Mouse (Mus musculus): ENCODE measurements around the gene Brd3. TPM values are rescaled to one million over a fixed set of nuclear protein-coding genes. Genes with fewer than 3 reads are reported as not detected.
A peak's percentile ranks its signal among the peaks of the same experiment; 100 is the strongest.
"Not testable (repeated sequence)": the region's sequence is repeated elsewhere in the genome, so short reads cannot be mapped to it uniquely, and the experiment has no call there.

Gene Brd3
- polyA plus RNA-seq, 1 experiment from 2014 or later: 98.6 TPM

DNA sequence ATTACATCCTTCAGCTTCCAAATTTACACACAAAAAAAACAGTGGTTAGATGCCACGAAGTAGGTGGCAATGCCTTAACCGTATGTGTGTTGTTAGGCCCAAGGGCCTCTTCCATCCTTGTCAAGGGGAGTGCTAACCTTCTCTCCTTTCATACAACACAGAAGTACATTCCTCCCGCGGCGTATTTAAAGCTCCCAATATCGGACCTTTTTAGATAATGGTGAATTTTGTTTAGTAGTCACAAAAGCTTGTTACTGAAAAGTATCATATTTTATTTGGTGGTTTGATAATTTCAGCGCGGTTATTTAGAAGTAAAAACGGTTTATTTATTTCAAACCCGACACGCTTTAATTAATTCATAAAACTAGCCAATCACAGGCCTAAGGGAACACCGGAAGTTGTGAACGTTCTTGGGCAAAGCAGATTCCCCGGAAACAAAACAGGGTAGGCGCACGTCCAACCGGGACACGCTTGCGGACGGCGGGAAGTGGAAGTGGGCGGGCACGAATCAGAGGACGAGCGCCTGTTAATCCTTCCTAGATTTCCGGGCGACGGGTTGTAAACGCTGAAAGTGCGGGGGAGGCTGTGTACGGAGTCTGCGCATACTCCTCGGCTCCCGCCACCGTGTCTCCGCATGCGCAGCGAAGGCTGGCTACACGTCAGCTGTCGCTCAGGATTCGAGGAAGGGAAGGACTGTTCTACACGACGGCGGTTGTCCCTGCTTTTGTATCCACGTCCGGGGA, 32.5 kb upstream of the Brd3 start:
- Histone ChIP-seq H3K9me3 (replicated peaks) (no peaks in the 10 kb centered on the region), H3K27ac (replicated peaks) (peak overlapping the region; percentile 85), H3K4me1 (peaks cover 21% of the 10 kb centered on the region), H3K27me3 (replicated peaks) (no peaks in the 10 kb centered on the region), H3K4me2 (peak overlapping the region; percentile 61), H3K9ac (replicated peaks) (peak overlapping the region; percentile 50), H3K4me3 (replicated peaks) (peak overlapping the region; percentile 46), H3K36me3 (peaks cover 15% of the 10 kb centered on the region)
- peak; percentile 97 for ATAC-seq (ENCODE audit: low FRiP score)
- under 1% methylated on average over 46 of the region's 46 CpGs for WGBS

DNA sequence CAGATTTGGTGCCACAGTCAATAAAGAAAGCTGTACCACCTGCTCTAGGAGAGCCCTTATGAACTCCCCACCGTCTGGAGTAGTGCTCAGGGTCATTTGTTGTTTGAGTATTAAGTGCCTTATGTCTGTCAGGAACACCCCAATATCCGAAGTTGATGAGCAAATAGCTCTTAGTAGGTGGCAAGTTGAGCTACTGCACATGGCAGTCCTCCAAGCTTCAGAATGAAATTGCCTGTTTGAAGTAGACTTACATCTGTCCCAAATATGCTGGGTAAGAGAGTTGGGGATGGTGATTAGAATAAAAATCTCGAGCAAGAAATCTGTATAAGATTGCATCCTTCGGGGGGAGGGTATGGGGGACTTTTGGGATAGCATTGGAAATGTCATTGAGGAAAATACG, 31.9 kb upstream of the Brd3 start:
- H3K9me3 ChIP-seq (replicated peaks): no peaks in the 10 kb centered on the region
- H3K9ac ChIP-seq (replicated peaks): peak overlapping the region; percentile 43
- peak overlapping the region; percentile 85 for H3K27ac ChIP-seq (replicated peaks)
- H3K27me3 ChIP-seq (replicated peaks): no peaks in the 10 kb centered on the region
- peak overlapping the region; percentile 61 for H3K4me2 ChIP-seq
- WGBS: 18% methylated on average over 5 of the region's 5 CpGs
- peak overlapping the region; percentile 46 for H3K4me3 ChIP-seq (replicated peaks)
- peaks cover 21% of the 10 kb centered on the region for H3K36me3 ChIP-seq
- peaks cover 21% of the 10 kb centered on the region for H3K4me1 ChIP-seq
- ATAC-seq (ENCODE audit: low FRiP score): no peak

DNA sequence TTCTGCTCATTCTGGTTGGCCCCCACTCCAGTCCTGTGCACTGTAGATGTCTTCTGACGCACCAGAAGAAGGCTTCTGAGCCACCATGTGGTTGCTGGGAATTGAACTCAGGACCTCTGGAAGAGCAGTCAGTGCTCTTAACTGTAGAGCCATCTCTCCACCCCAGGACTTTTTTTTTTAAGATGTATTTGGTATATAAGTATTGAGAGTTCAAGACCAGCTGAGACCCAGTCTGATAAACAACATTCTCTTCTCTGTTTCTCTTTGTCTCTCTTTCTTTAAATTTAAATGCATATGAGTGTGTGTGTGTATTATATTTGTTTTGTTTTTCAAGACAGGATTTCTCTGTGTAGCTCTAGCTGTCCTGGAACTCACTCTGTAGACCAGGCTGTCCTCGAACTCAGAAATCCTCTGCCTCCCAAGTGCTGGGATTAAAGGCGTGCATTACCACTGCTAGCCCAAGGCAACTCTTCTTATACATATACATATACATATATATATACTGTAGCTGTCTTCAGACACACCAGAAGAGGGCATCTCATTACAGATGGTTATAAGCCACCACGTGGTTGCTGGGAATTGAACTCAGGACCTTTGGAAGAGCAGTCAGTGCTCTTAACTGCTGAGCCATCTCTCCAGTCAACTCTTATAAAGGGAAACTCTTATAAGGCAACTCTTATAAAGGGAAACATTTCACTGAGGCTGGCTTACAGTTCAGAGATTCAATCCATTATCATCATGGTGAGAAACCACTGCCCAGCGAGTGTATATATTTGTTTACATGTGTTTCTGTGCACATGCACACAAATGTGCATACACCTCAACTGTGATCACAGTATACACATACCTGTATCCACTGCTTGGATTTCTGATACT, 31.2 kb upstream of the Brd3 start:
- not testable (repeated sequence) for H3K9me3 ChIP-seq (replicated peaks); H3K27me3 ChIP-seq (replicated peaks); ATAC-seq (ENCODE audit: low FRiP score)
- Histone ChIP-seq H3K4me3 (replicated peaks) (peak overlapping the region; percentile 46), H3K9ac (replicated peaks) (peak overlapping the region; percentile 43), H3K4me2 (peak overlapping the region; percentile 61), H3K36me3 (peaks cover 28% of the 10 kb centered on the region), H3K27ac (replicated peaks) (peak overlapping the region; percentile 85), H3K4me1 (peaks cover 21% of the 10 kb centered on the region)
- WGBS: 65% methylated on average over 5 of the region's 5 CpGs

DNA sequence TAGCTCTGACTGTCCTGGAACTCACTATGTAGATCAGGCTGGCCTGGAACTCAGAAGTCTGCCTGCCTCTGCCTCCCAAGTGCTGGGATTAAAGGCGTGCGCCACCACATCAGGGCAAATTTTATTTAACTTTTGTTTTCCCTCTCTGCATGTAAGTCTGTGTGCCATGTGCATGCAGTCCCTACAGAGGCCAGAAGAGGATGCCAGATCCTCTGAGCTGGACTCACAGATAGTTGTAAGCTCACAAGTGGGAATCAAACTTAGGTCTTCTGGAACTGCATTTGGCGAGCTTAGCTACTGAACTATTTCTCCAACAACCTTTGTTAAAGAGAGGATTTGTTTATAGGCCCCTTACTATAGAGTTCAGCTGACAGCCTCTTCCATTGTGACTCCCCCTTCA, 10.8 kb upstream of the Brd3 start:
- Histone ChIP-seq H3K4me1 (peaks cover 31% of the 10 kb centered on the region), H3K36me3 (peaks cover 44% of the 10 kb centered on the region), H3K4me3 (replicated peaks) (no peak overlapping the region), H3K27ac (replicated peaks) (no peak overlapping the region), H3K9me3 (replicated peaks) (no peaks in the 10 kb centered on the region), H3K9ac (replicated peaks) (no peak overlapping the region), H3K4me2 (no peak overlapping the region), H3K27me3 (replicated peaks) (no peaks in the 10 kb centered on the region)
- 97% methylated on average over 3 of the region's 3 CpGs for WGBS
- ATAC-seq (ENCODE audit: low FRiP score): no peak

DNA sequence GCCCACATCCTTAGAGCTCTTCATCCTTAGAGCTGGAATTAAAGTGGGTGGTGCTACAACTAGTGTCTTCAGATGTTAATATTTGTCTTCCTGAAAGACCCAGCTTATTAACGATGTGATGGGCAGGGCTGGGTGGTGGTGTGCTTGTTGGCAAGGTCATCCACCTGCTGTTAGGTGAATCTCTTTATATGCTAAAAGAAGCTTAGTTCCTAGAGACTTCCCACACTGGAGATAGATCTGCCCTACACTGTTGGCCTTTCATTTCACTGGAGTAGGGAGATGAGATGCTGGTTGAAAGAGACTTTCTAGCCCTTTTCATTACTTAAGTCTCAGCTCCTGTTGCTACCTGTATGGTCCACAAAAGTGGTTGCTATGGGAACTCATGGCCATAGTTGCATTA, 8.8 kb upstream of the Brd3 start:
- no peaks in the 10 kb centered on the region for H3K27me3 ChIP-seq (replicated peaks)
- 15% methylated on average over 1 of the region's 1 CpGs for whole genome bisulfite sequencing
- H3K9me3 ChIP-seq (replicated peaks): no peaks in the 10 kb centered on the region
- peak overlapping the region; percentile 79 for H3K4me2 ChIP-seq
- peak overlapping the region; percentile 82 for H3K9ac ChIP-seq (replicated peaks)
- peak overlapping the region; percentile 95 for H3K4me3 ChIP-seq (replicated peaks)
- no peak for ATAC-seq (ENCODE audit: low FRiP score)
- H3K4me1 ChIP-seq: peaks cover 31% of the 10 kb centered on the region
- H3K27ac ChIP-seq (replicated peaks): no peak overlapping the region
- peaks cover 27% of the 10 kb centered on the region for H3K36me3 ChIP-seq

DNA sequence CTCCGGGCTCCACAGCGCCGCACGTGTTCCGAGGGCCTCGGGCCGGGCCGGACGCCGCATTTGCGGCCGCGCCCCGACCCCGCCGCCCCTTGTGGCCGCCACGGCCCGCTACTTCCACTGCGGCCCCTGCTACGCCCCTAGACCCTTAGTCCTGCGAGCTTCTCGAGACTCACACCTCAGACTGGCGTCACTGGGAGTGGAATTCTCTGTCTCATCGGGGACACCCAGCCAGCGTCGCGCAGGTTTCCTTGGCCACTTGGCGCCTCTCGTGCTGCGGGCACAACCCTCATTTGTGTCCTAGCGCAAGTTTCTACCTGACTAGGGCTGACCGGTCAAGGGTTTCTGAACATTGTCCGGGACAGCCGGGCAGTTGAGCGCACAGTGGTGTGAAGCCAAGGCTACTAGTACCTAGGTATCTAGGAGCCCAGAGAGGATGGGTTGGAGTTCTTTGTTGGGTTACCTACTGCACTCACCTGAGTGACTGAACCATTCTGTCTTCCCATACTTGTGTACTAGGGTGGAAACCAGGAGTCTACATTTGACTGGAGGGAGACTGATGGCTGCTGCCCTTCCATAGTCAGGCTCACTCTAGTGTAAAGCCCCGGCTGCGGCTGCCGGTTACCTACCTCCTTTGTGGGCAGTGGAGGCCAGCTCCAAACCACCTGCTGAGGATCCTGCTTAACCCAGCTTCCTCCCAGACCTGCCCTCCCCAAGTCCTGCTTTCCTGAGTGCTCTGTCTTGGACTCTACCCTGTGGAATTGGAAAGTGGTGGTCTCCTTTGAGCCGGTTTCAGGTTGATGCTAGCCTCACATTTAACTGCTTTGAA, 8.1 kb upstream of the Brd3 start:
- Histone ChIP-seq H3K27me3 (replicated peaks) (no peaks in the 10 kb centered on the region), H3K9ac (replicated peaks) (peak overlapping the region; percentile 82), H3K4me3 (replicated peaks) (peak overlapping the region; percentile 95), H3K9me3 (replicated peaks) (no peaks in the 10 kb centered on the region), H3K4me1 (peaks cover 31% of the 10 kb centered on the region), H3K4me2 (peak overlapping the region; percentile 79), H3K27ac (replicated peaks) (peak overlapping the region; percentile 93), H3K36me3 (peaks cover 20% of the 10 kb centered on the region)
- ATAC-seq (ENCODE audit: low FRiP score): peak; percentile 46; the same call in 1 of the 2 replicates
- WGBS: under 1% methylated on average over 36 of the region's 40 CpGs

DNA sequence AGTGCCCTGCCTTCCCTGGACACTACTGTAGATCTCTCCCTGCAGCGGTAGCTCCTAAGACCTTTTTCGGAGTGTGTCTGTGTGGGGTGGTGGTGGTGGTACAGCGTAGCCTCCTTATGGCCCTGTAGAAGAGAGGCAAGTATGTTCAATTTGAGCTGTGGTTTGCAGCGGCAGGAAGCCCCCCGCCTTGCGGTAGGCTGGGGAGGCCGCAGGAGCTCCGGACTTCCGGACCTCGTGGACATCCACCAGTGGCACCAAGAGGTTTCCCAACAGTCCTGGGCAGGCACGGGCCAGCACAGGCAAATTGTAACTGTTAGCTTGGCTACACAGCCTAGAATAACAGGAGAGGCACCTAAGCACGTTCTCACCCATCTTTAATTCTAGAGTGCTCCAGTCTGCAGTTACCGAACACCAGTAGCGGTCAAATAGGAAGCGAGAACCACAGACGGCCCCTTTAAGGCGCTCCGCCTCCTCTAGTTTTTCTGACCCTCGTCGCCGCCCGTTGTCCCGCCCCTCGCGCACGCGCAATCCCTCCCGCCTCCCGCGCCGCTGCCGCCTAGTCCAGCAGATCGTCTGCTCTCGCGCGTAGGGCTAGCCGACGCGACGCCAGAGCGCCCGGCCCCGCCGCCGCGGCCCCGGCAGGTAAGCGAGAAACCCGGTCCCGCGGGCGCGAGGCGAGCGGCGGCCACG, 7.3 kb upstream of the Brd3 start, which contains the start of gene Wdr5:
TSS of gene Wdr5 (plus strand) at position 519 of the 690 bp plus-strand sequence.
- ATAC-seq (ENCODE audit: low FRiP score): peak; percentile 91
- Histone ChIP-seq H3K27ac (replicated peaks) (peak within 1 kb of the TSS; percentile 93), H3K4me2 (peak within 1 kb of the TSS; percentile 79), H3K36me3 (peaks cover 12% of the 10 kb centered on the region), H3K9me3 (replicated peaks) (no peaks in the 10 kb centered on the region), H3K27me3 (replicated peaks) (no peaks in the 10 kb centered on the region), H3K4me1 (peaks cover 31% of the 10 kb centered on the region), H3K9ac (replicated peaks) (peak within 1 kb of the TSS; percentile 82), H3K4me3 (replicated peaks) (peak within 1 kb of the TSS; percentile 95)
- under 1% methylated on average over 57 of the region's 57 CpGs for WGBS

DNA sequence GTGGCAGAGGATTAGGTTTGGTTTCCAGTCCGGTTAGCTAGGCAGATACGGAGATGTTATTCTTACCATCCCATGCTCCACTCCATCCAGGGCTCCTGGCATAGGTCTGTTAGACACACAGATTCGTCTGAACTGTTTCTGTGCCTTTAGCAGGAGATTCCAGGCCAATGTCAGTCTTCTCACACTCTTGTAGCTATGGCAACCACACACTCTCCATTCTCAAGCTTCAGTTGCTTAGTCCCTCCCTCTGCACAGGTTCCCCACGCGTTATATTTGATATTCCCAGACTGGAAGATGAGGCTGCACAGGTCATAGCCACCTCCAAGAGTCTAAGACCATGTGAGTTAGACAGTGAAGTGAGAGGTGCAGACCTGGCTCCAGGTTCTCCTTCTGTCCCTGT, 6.4 kb upstream of the Brd3 start:
- WGBS: 79% methylated on average over 5 of the region's 5 CpGs

DNA sequence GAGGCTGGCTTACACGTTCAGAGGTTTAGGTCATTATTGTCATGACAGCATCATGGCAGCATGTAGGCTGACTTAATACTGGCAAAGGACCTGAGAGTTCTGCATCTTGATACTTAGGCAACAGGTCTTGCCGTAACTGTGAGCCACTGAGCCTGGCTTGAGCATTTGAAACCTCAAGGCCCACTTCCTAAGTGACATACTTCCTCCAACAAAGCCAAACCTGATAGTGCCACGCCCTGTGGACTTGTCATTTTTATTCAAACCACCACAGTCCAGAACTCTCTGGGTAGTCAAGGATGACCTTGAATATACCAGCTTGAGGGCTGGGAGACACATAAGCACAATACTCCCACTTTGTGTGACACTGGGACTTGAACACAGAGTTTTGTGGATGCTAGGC, 5.4 kb upstream of the Brd3 start:
- H3K9ac ChIP-seq (replicated peaks): no peak overlapping the region
- H3K4me3 ChIP-seq (replicated peaks): no peak overlapping the region
- no peaks in the 10 kb centered on the region for H3K36me3 ChIP-seq
- H3K4me1 ChIP-seq: peaks cover 31% of the 10 kb centered on the region
- H3K9me3 ChIP-seq (replicated peaks): no peaks in the 10 kb centered on the region
- H3K27me3 ChIP-seq (replicated peaks): no peaks in the 10 kb centered on the region
- ATAC-seq (ENCODE audit: low FRiP score): no peak
- 96% methylated on average over 3 of the region's 3 CpGs for WGBS
- H3K4me2 ChIP-seq: no peak overlapping the region
- no peak overlapping the region for H3K27ac ChIP-seq (replicated peaks)

More for the DNA sequence above, 6.4 kb upstream of the Brd3 start:
- peak overlapping the region; percentile 82 for H3K9ac ChIP-seq (replicated peaks)
- peaks cover 4% of the 10 kb centered on the region; the same call in 1 of the 2 replicates for H3K36me3 ChIP-seq
- peak overlapping the region; percentile 95 for H3K4me3 ChIP-seq (replicated peaks)
- H3K27me3 ChIP-seq (replicated peaks): no peaks in the 10 kb centered on the region
- no peak for ATAC-seq (ENCODE audit: low FRiP score)
- H3K9me3 ChIP-seq (replicated peaks): no peaks in the 10 kb centered on the region
- H3K4me2 ChIP-seq: peak overlapping the region; percentile 79
- H3K27ac ChIP-seq (replicated peaks): peak overlapping the region; percentile 93
- H3K4me1 ChIP-seq: peaks cover 31% of the 10 kb centered on the region

DNA sequence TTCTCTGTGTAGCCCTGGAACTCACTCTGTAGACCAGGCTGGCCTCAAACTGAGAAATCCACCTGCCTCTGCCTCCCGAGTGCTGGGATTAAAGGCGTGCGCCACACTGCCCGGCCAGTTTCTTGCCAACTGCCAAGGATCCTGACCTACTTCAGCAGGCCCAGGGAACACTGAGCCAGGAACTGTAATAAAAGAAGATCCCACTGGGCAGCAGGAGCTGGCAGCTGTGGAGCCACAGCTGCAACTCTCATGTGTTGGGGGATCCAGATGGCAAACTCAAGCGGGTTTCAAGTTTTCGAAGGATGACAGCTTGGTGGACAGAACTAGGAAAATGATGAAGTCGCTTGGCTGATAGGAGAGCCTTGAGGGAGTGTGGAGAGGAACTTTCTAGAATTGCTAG, 3.2 kb upstream of the Brd3 start:
- Histone ChIP-seq H3K27ac (replicated peaks) (no peak overlapping the region), H3K4me1 (peaks cover 13% of the 10 kb centered on the region), H3K4me3 (replicated peaks) (no peak overlapping the region), H3K4me2 (no peak overlapping the region), H3K9ac (replicated peaks) (no peak overlapping the region), H3K9me3 (replicated peaks) (no peaks in the 10 kb centered on the region), H3K36me3 (no peaks in the 10 kb centered on the region), H3K27me3 (replicated peaks) (no peaks in the 10 kb centered on the region)
- WGBS: 92% methylated on average over 7 of the region's 7 CpGs
- no peak for ATAC-seq (ENCODE audit: low FRiP score)

DNA sequence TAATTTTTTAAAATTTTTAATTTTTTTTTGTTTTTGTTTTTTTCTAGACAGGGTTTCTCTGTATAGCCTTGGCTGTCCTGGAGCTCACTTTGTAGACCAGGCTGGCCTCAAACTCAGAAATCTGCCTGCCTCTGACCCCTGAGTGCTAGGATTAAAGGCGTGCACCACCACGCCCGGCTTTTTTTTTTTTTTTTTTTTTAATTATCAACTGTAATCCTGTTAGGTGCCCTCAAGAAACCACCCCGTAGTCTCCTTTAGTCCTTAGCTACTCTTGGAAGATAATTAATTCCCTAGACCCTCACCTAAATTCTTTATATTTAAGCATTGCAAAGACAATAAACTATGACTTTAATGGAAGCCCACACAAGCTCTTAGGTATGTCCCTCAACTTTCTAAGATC, 804 bp downstream of the Brd3 start:
- not testable (repeated sequence) for H3K4me3 ChIP-seq (replicated peaks); H3K9ac ChIP-seq (replicated peaks); H3K4me2 ChIP-seq; H3K9me3 ChIP-seq (replicated peaks); H3K36me3 ChIP-seq; H3K4me1 ChIP-seq; H3K27me3 ChIP-seq (replicated peaks); ATAC-seq (ENCODE audit: low FRiP score); H3K27ac ChIP-seq (replicated peaks)
- WGBS: 90% methylated on average over 4 of the region's 4 CpGs

Measured in neural tube, embryonic 15.5 days (tissue).